Mouse (Mus musculus) stomach, embryonic 16.5 days (tissue): ENCODE results near the gene Nhlh1. TPM values are rescaled to one million over a fixed set of nuclear protein-coding genes. Genes with fewer than 3 reads are reported as not detected.

Experiments used
- ATAC-seq: fragments of 200-750 bp; cut with Nextera tagmentation; 2 replicates; pipeline ENCODE4 v1.8.0; 2017; ENCODE audit warnings: moderate number of reproducible peaks, moderate TSS enrichment; ENCODE audit not compliant: insufficient read depth, low FRiP score
- H3K27ac ChIP-seq: fragments of 300-500 bp; sonication (generic); 2 replicates; pipeline ENCODE4 v1.5.1; 2014; ENCODE audit warnings: low read length
- H3K27me3 ChIP-seq: fragments of 300-500 bp; sonication (generic); 2 replicates; pipeline ENCODE4 v1.6.1; 2014; ENCODE audit warnings: low read length, control low read depth, mixed read lengths; ENCODE audit not compliant: control insufficient read depth, insufficient read depth
- H3K36me3 ChIP-seq: fragments of 300-500 bp; sonication (generic); 2 replicates; pipeline ENCODE4 v1.6.1; 2014; ENCODE audit warnings: low read length; ENCODE audit not compliant: control insufficient read depth, insufficient read depth
- H3K4me1 ChIP-seq: fragments of 300-500 bp; sonication (generic); 2 replicates; pipeline ENCODE4 v1.6.1; 2014; ENCODE audit warnings: low read length, control low read depth, mixed read lengths; ENCODE audit not compliant: control insufficient read depth, insufficient read depth
- H3K4me2 ChIP-seq: fragments of 300-500 bp; sonication (generic); 2 replicates; pipeline ENCODE4 v1.6.1; 2014; ENCODE audit warnings: low read depth, low read length, mixed read lengths
- H3K4me3 ChIP-seq: fragments of 300-500 bp; sonication (generic); replicated peaks from 2 replicates; pipeline ENCODE4 v1.5.1; 2014; ENCODE audit warnings: mild to moderate bottlenecking, low read length
- H3K9ac ChIP-seq: fragments of 300-500 bp; sonication (generic); 2 replicates; pipeline ENCODE4 v1.6.1; 2014; ENCODE audit warnings: low read length
- H3K9me3 ChIP-seq: fragments of 300-500 bp; sonication (generic); replicated peaks from 2 replicates; pipeline ENCODE4 v1.6.1; 2016; ENCODE audit warnings: low read length, control low read depth; ENCODE audit not compliant: control insufficient read depth
- WGBS: fragments of 180-500 bp; shearing (Covaris S2); extraction: QIAGEN DNeasy Blood & Tissue Kit; methylation state at CpG from one replicate; pipeline ENCODE4 v1.1.7; 2014; 5-methylcytosine and 5-hydroxymethylcytosine counted together
- polyA plus RNA-seq: library from polyadenylated mRNA; unstranded; fragments of >200 nt; fragmentation: Nextera tagmentation; extraction: Ambion mirVana; gene quantifications from 2 replicates; pipeline ENCODE4 v1.2.1, GENCODE M21; 2015

The Nhlh1 gene
- polyA plus RNA-seq, 1 experiment from 2014 or later = not detected

GRCm38 (mm10) chr1:172077981-172078380 lies 20.6 kb upstream of the Nhlh1 start:
- Histone ChIP-seq H3K27me3 (no peaks in the 10 kb centered on the region), H3K4me1 (no peaks in the 10 kb centered on the region), H3K9me3 (no peaks in the 10 kb centered on the region), H3K36me3 (peaks cover 21% of the 10 kb centered on the region), H3K4me2 (no peak overlapping the region), H3K27ac (no peak overlapping the region), H3K4me3 (no peak overlapping the region), H3K9ac (no peak overlapping the region)
- ATAC-seq = no peak
- WGBS = 70% methylated on average over 5 of the region's 5 CpGs

- Histone ChIP-seq H3K4me3 (no peak overlapping the region), H3K9ac (no peak overlapping the region), H3K9me3 (no peaks in the 10 kb centered on the region), H3K27ac (no peak overlapping the region), H3K36me3 (peaks cover 50% of the 10 kb centered on the region), H3K4me1 (no peaks in the 10 kb centered on the region), H3K27me3 (no peaks in the 10 kb centered on the region), H3K4me2 (no peak overlapping the region)
- ATAC-seq = no peak
- 90% methylated on average over 7 of the region's 7 CpGs for WGBS
Measured at GRCm38 (mm10) chr1:172072604-172073003, 15.2 kb upstream of the Nhlh1 start.

- H3K4me1 ChIP-seq = no peaks in the 10 kb centered on the region
- no peak overlapping the region for H3K9ac ChIP-seq
- H3K9me3 ChIP-seq = no peaks in the 10 kb centered on the region
- ATAC-seq = no peak
- 77% methylated on average over 4 of the region's 4 CpGs for whole genome bisulfite sequencing
- peaks cover 53% of the 10 kb centered on the region for H3K36me3 ChIP-seq
- no peaks in the 10 kb centered on the region for H3K27me3 ChIP-seq
- H3K27ac ChIP-seq = no peak overlapping the region
- H3K4me2 ChIP-seq = no peak overlapping the region
- no peak overlapping the region for H3K4me3 ChIP-seq
Measured at GRCm38 (mm10) chr1:172071556-172071955, 14.2 kb upstream of the Nhlh1 start.

DNA sequence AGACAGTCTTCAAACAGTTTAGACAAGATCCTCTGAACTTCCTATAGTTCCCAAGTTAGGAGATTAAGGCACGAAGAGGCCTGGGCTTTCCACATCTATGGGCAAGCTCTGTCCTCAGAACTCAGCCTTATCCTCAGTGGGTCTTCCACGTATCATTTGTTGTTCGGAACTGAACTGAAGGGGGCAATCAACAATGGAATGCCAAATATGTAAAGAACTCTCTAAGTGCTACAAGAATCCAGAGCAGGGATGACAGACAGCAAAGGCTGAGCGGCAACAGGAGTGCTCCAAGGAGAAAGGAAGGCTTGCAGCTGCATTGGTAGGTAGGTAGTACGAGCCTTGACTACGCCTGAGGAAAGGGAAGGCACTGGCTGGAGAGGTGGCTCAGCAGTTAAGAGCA lies 12.9 kb upstream of the Nhlh1 start:
- Histone ChIP-seq H3K27ac (no peak overlapping the region), H3K4me3 (no peak overlapping the region), H3K4me1 (no peaks in the 10 kb centered on the region), H3K27me3 (no peaks in the 10 kb centered on the region), H3K4me2 (no peak overlapping the region), H3K9ac (no peak overlapping the region), H3K9me3 (no peaks in the 10 kb centered on the region), H3K36me3 (peaks cover 61% of the 10 kb centered on the region)
- WGBS = 62% methylated on average over 6 of the region's 6 CpGs
- no peak for ATAC-seq

DNA sequence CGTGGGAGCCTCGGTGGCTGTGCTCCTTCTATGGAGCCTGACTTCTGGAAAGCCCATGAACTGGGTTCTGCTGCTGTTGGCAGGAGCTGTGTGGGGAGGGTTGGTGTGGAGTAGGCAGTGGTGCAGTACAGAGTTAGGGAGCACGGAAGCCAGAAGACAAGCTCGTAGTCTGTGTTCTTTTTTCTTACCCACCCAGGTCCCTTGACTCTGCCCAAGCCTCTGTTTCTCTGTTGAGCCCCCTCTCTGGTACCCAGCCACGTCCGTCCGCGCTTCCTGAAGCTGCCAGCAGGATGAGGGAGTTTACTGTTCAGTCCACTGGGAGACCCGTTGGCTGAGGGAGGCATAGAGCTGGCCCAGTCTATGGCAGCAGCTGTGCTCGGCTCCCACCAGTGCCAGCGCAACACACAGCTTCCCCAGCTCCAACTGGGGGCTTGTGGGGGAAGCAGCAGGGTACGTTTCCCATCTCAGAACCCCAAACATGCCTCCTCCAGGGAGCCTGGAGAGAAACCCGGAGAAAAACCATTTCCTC lies 7.3 kb upstream of the Nhlh1 start:
- Histone ChIP-seq H3K4me1 (no peaks in the 10 kb centered on the region; the same call in 1 of the 2 replicates), H3K9ac (no peak overlapping the region), H3K27ac (no peak overlapping the region), H3K4me2 (no peak overlapping the region), H3K27me3 (no peaks in the 10 kb centered on the region), H3K4me3 (no peak overlapping the region), H3K9me3 (no peaks in the 10 kb centered on the region), H3K36me3 (peaks cover 22% of the 10 kb centered on the region)
- 73% methylated on average over 13 of the region's 13 CpGs for WGBS
- ATAC-seq = no peak

- ATAC-seq = no peak
- Histone ChIP-seq H3K4me3 (no peak overlapping the region), H3K27ac (no peak overlapping the region), H3K4me1 (no peaks in the 10 kb centered on the region; the same call in 1 of the 2 replicates), H3K9me3 (no peaks in the 10 kb centered on the region), H3K27me3 (no peaks in the 10 kb centered on the region), H3K9ac (no peak overlapping the region), H3K36me3 (peaks cover 18% of the 10 kb centered on the region), H3K4me2 (no peak overlapping the region)
- 33% methylated on average over 4 of the region's 4 CpGs for WGBS
Measured at GRCm38 (mm10) chr1:172063291-172064023, 6.1 kb upstream of the Nhlh1 start.

DNA sequence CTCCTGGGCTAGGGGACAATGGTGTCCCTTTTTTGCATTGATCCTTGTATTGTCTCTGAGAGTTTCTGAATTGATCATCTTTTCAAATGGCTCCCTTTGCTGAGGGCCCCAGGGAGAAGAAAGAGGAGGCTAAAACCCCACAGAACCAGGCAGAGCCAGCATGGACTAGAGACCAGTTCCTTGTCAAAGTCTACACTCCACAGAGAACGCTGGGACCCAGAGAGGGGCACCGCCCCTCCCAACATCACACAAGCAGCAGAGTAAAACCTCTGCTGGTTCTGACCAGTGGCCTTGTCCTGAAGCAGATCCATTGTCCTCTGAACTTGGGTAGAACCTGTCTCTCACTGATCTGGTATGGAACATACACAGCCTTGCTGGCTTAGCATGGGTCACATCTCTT lies 4.7 kb upstream of the Nhlh1 start:
- H3K4me2 ChIP-seq = no peak overlapping the region
- H3K4me1 ChIP-seq = no peaks in the 10 kb centered on the region; the same call in 1 of the 2 replicates
- H3K4me3 ChIP-seq = no peak overlapping the region
- no peaks in the 10 kb centered on the region for H3K9me3 ChIP-seq
- 80% methylated on average over 2 of the region's 2 CpGs for WGBS
- H3K9ac ChIP-seq = no peak overlapping the region
- H3K36me3 ChIP-seq = peaks cover 15% of the 10 kb centered on the region
- no peaks in the 10 kb centered on the region for H3K27me3 ChIP-seq
- no peak for ATAC-seq
- H3K27ac ChIP-seq = no peak overlapping the region

DNA sequence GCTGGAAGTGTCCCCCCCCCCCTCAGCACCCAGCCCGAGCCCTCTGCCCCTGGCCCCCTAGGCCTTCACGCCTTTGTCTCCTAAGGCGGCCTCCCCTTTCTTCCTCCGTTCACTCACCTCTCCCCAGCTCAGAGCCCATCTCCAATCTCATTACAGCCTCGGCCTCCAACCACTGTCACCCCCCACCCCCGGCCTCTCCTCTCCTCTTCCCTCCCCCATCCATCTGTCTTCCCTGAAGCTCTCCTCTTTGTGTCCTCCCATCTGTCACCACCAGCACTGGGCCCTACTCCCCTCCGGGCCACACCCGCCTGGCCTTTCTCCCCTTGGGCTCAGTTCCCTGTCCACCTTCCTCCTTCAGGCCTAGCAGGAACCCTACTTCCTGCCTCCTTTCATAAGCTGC lies 3.8 kb upstream of the Nhlh1 start:
- Histone ChIP-seq H3K4me2 (no peak overlapping the region), H3K36me3 (peaks cover 12% of the 10 kb centered on the region), H3K4me3 (no peak overlapping the region), H3K9ac (no peak overlapping the region), H3K9me3 (no peaks in the 10 kb centered on the region), H3K27me3 (no peaks in the 10 kb centered on the region), H3K27ac (no peak overlapping the region), H3K4me1 (no peaks in the 10 kb centered on the region; the same call in 1 of the 2 replicates)
- 31% methylated on average over 8 of the region's 8 CpGs for WGBS
- no peak for ATAC-seq

DNA sequence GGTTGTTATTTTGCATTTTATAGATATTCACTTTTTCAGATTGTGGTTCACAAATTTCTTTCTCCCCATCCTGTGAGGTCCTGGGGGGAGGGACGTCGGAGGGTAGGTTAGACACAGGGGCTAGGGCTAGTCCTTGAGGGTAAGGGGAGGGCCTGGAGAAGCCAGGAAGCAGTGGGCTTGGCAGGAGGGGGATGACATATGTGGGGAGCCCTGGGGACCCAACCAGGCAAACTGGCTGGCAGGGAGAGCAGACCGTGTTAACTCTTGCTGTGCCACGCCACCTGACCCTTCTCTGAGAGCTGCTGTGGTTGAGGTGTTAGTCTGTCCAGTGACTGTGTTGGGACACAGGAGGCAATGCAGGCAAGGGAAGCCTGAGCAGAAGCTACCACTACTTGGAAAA lies 3.3 kb upstream of the Nhlh1 start:
- H3K9ac ChIP-seq = no peak overlapping the region
- 54% methylated on average over 4 of the region's 4 CpGs for WGBS
- no peak overlapping the region for H3K4me3 ChIP-seq
- ATAC-seq = no peak
- peaks cover 7% of the 10 kb centered on the region; the same call in 1 of the 2 replicates for H3K36me3 ChIP-seq
- no peaks in the 10 kb centered on the region for H3K27me3 ChIP-seq
- no peaks in the 10 kb centered on the region; the same call in 1 of the 2 replicates for H3K4me1 ChIP-seq
- no peaks in the 10 kb centered on the region for H3K9me3 ChIP-seq
- H3K27ac ChIP-seq = no peak overlapping the region
- no peak overlapping the region for H3K4me2 ChIP-seq
